Mouse (Mus musculus) megakaryocyte, embryonic 14.5 days (primary cell): ENCODE measurements around the gene Olfr243.

Source experiments
- FLI1 ChIP-seq: IDR thresholded peaks from 2 replicates; pipeline ENCODE4 v1.6.1; 2012; ENCODE audit warnings: low read length, inconsistent platforms, mixed read lengths
- GATA1 ChIP-seq: IDR thresholded peaks from 3 replicates; pipeline ENCODE4 v1.6.1; 2012; ENCODE audit warnings: mixed read lengths, low read length, inconsistent platforms, borderline replicate concordance

GRCm38 (mm10) chr7:103682420-103682819, 32.1 kb upstream of the Olfr243 start, which contains the start of gene Olfr625-ps1:
- TF ChIP-seq GATA1 (no peak), FLI1 (no peak)
